Mouse (Mus musculus): ENCODE measurements around the gene Icam1.
"Not testable (repeated sequence)": the region's sequence is repeated elsewhere in the genome, so short reads cannot be mapped to it uniquely, and the experiment has no call there.

Gene Icam1

DNA sequence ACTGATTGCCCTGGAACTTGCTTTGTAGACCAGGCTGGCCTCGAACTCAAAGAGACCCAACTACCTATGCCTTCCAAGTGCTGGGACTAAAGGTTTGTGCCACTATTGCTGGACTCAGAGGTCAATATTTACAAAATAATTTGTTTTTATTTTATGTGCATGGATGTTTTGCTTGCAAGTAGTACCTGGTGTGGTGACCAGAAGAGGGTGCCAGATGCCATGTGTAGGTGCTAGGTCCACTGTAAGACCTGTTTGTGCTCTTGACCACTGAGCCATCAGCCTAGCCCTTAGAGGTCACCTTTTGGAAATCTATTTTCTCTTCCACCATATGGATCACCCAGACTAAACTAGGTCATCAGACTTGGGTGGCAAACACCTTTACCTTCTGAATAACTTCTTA is 6.9 kb downstream of the Icam1 start:
- DNase-seq (ENCODE audit: low spot score), result no peak

DNA sequence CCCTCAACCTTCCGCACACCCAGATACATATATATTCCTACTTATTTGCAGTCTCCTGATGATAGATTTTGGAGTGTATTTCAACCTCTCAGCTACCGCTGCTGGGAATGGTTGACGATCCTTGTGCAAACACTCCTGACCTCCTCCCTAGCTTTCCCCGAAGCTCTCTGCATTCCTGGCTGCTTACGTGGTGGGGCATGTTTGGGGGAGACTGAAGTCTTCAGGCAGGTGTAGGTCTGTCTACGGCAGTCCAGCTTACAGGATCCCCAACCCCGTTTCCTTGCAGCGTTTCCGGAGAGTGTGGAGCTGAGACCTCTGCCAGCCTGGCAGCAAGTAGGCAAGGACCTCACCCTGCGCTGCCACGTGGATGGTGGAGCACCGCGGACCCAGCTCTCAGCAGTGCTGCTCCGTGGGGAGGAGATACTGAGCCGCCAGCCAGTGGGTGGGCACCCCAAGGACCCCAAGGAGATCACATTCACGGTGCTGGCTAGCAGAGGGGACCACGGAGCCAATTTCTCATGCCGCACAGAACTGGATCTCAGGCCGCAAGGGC is 9.5 kb downstream of the Icam1 start:
- DNase-seq (ENCODE audit: low spot score), result no peak

DNA sequence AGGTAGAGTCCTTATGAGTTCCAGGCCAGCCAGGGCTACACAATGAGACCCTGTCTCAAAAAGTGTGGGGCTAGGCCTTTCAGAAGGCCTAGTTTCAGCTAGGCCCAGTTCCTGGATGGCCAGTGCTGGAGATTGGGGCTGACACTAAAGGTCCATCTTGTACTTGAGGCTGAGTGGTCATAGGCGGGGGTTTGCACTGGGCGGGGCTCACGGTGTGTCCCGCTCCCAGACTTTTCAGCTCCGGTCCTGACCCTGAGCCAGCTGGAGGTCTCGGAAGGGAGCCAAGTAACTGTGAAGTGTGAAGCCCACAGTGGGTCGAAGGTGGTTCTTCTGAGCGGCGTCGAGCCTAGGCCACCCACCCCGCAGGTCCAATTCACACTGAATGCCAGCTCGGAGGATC is 11.1 kb downstream of the Icam1 start:
- DNase-seq (ENCODE audit: low spot score), result no peak

DNA sequence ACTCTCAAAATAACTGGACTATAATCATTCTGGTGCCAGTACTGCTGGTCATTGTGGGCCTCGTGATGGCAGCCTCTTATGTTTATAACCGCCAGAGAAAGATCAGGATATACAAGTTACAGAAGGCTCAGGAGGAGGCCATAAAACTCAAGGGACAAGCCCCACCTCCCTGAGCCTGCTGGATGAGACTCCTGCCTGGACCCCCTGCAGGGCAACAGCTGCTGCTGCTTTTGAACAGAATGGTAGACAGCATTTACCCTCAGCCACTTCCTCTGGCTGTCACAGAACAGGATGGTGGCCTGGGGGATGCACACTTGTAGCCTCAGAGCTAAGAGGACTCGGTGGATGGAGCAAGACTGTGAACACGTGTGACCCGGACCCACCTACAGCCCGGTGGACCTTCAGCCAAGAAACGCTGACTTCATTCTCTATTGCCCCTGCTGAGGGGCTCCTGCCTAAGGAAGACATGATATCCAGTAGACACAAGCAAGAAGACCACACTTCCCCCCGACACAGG is 12.0 kb downstream of the Icam1 start:
- no peak for DNase-seq (ENCODE audit: low spot score)

- DNase-seq (ENCODE audit: low spot score), result no peak
Measured at GRCm38 (mm10) chr9:21028560-21029110, 12.8 kb downstream of the Icam1 start.

- peak; percentile 84 for DNase-seq (ENCODE audit: low spot score)
Measured at GRCm38 (mm10) chr9:21029291-21030054, 13.7 kb downstream of the Icam1 start, which contains the start of gene Icam4. Icam4 (plus strand) TSS chr9:21029373.

- no peak for DNase-seq (ENCODE audit: low spot score)
Measured at GRCm38 (mm10) chr9:21030055-21030600, 14.3 kb downstream of the Icam1 start.

GRCm38 (mm10) chr9:21030781-21031250 is 15.0 kb downstream of the Icam1 start:
- DNase-seq (ENCODE audit: low spot score), result peak; percentile 92

GRCm38 (mm10) chr9:21031251-21031895 is 15.6 kb downstream of the Icam1 start:
- peak; percentile 75 for DNase-seq (ENCODE audit: low spot score)

- peak; percentile 86 for DNase-seq (ENCODE audit: low spot score)
Measured at GRCm38 (mm10) chr9:21031896-21032351, 16.1 kb downstream of the Icam1 start, which contains the start of gene Icam5. Icam5 (plus strand) TSS chr9:21032073.

- no peak for DNase-seq (ENCODE audit: low spot score)
Measured at GRCm38 (mm10) chr9:21032491-21032890, 16.7 kb downstream of the Icam1 start.

GRCm38 (mm10) chr9:21033136-21033535 is 17.4 kb downstream of the Icam1 start:
- DNase-seq (ENCODE audit: low spot score), result peak; percentile 82

- no peak for DNase-seq (ENCODE audit: low spot score)
Measured at GRCm38 (mm10) chr9:21034481-21035085, 18.8 kb downstream of the Icam1 start.

- DNase-seq (ENCODE audit: low spot score), result no peak
Measured at GRCm38 (mm10) chr9:21035586-21035985, 19.8 kb downstream of the Icam1 start.

DNA sequence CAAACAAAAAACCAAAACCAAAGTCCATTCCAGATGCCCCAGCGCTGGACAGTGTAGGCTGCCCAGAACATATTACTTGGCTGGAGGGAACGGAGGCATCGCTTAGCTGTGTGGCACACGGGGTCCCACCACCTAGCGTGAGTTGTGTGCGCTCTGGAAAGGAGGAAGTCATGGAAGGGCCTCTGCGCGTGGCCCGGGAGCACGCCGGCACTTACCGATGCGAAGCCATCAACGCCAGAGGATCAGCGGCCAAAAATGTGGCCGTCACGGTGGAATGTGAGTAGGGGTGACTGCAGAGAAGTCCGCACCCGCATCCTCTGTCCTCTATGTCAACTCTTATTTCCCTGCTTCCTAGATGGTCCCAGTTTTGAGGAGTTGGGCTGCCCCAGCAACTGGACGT is 20.4 kb downstream of the Icam1 start:
- DNase-seq (ENCODE audit: low spot score), result no peak

DNA sequence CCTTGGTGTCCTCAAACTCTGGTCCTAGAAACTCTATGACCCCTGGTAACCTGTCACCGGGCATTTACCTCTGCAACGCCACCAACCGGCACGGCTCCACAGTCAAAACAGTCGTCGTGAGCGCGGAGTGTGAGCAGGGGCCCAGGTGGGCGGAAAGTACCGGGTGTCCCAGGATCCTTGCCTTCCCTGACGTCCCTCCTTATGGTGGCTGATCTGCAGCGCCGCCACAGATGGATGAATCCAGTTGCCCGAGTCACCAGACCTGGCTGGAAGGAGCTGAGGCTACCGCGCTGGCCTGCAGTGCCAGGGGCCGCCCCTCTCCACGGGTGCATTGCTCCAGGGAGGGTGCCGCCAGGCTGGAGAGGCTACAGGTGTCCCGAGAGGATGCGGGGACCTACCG is 20.9 kb downstream of the Icam1 start:
- DNase-seq (ENCODE audit: low spot score), result peak; percentile 42

GRCm38 (mm10) chr9:21037481-21037891 is 21.7 kb downstream of the Icam1 start:
- DNase-seq (ENCODE audit: low spot score), result peak; percentile 41

DNA sequence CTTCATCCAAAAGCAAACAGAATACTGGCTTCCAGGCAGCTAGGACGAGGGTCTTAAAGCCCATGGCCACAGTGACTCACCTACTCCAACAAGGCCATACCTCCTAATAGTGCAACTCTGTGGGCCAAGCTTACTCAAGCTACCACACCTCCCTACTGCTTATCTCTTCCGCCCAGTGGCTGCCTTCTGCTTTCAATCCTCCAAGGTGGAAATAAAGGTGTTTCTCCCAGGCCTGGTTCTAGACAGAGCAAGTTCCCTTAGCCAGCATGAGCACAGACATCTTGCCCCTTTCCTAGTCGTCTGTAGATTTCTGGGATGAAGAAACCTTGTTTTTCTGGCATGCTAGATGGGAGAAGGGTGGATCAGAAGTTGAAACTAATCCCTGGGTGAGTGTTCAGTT is 24.0 kb downstream of the Icam1 start:
- DNase-seq (ENCODE audit: low spot score), result no peak

GRCm38 (mm10) chr9:21041308-21041707 is 25.5 kb downstream of the Icam1 start:
- peak; percentile 81 for DNase-seq (ENCODE audit: low spot score)

DNA sequence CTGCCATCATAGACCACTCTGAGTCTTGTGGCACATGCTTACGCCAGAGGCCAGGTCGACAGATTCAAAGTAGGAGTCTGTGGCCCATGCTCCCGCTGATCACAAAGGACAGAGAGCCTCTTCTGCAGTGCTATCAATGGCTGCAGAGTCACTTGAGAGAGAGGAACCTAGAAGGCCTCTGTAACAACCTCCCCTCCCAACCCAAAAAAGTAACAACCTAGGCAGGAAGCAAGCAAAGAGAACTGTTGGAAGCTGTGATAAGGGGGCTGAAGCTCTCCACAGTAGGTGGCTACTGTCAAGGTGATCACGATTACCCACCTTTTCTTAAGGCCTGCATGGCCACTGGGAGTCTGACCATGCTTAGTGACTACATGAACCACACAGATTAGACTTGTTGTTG is 27.8 kb downstream of the Icam1 start:
- DNase-seq (ENCODE audit: low spot score), result no peak

DNA sequence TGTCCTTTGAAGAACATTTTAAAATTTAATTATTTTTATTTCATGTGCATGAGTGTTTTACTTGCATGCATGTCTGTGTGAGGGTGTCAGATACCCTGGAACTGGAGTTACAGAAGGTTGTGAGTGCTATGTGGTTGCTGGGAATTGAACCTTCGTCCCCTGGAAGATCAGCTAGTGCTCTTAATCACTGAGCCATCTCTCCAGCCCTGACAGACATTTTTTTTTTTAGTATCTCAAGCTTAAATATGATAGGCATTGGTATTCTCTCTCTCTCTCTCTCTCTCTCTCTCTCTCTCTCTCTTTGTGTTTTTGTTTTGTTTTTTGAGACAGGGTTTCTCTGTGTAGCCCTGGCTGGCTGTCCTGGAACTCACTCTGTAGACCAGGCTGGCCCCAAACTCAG is 29.0 kb downstream of the Icam1 start:
- not testable (repeated sequence) for DNase-seq (ENCODE audit: low spot score)

GRCm38 (mm10) chr9:21045235-21045634 is 29.4 kb downstream of the Icam1 start:
- no peak for DNase-seq (ENCODE audit: low spot score)
